Mouse (Mus musculus) G1E (cell line): ENCODE measurements around the gene Uck2. TPM values are rescaled to one million over a fixed set of nuclear protein-coding genes. Genes with fewer than 3 reads are reported as not detected.

Source experiments
- ATAC-seq: 2 replicates; pipeline ENCODE4 v1.8.0; 2016; ENCODE audit warnings: mild to moderate bottlenecking; ENCODE audit not compliant: insufficient number of reproducible peaks, poor library complexity, low FRiP score, severe bottlenecking; ENCODE audit errors: extremely low read depth
- DNase-seq: peaks from one replicate; pipeline ENCODE4 v3.0.0; 2012; ENCODE audit warnings: low spot score
- H3K27me3 ChIP-seq: 2 replicates; pipeline ENCODE4 v1.6.1; 2012; ENCODE audit warnings: mild to moderate bottlenecking, low read length, inconsistent platforms; ENCODE audit not compliant: insufficient read depth
- H3K36me3 ChIP-seq: replicated peaks from 2 replicates; pipeline ENCODE3; 2012; ENCODE audit warnings: mild to moderate bottlenecking, inconsistent platforms
- H3K4me1 ChIP-seq: 2 replicates; pipeline ENCODE4 v1.6.1; 2012; ENCODE audit warnings: low read depth, low read length, inconsistent platforms, mixed read lengths; ENCODE audit not compliant: insufficient read depth
- H3K4me3 ChIP-seq: 2 replicates; pipeline ENCODE4 v1.5.1; 2012; ENCODE audit warnings: low read depth, mild to moderate bottlenecking, inconsistent platforms, low read length, moderate library complexity, mixed read lengths
- H3K9me3 ChIP-seq: replicated peaks from 2 replicates; pipeline ENCODE4 v1.6.1; 2012; ENCODE audit warnings: inconsistent platforms
- CTCF ChIP-seq: IDR thresholded peaks from 2 replicates; pipeline ENCODE4 v1.5.1; 2012; ENCODE audit warnings: low read depth, low read length, inconsistent platforms, mixed read lengths
- GATA1 ChIP-seq: IDR thresholded peaks from 2 replicates; pipeline ENCODE4 v1.6.1; 2012; ENCODE audit warnings: borderline replicate concordance, low read length, inconsistent platforms, mixed read lengths
- GATA2 ChIP-seq: IDR thresholded peaks from 2 replicates; pipeline ENCODE4 v1.6.1; 2012; ENCODE audit warnings: low read depth, low read length, inconsistent platforms, borderline replicate concordance
- POLR2AphosphoS5 ChIP-seq: IDR thresholded peaks from 2 replicates; pipeline ENCODE4 v1.6.1; 2012; ENCODE audit warnings: low read depth, low read length, inconsistent platforms; ENCODE audit not compliant: insufficient replicate concordance
- TAL1 ChIP-seq: conservative IDR thresholded peaks from 2 replicates; pipeline ENCODE4 v1.6.1; 2012; ENCODE audit warnings: low read depth, low read length, inconsistent platforms, mixed read lengths
- polyA plus RNA-seq: library from polyadenylated mRNA; stranded (reverse); fragments of >175 nt; gene quantifications from 2 replicates; pipeline ENCODE4 v1.2.3, GENCODE M21; 2012
- total RNA-seq, 2 experiments: library from RNA; stranded (forward) in 1 of 2; stranded (reverse) in 1 of 2; fragments of 200-1000 nt in 1 of 2; fragments of >200 nt in 1 of 2; fragmentation: Nextera tagmentation in 1 of 2; gene quantifications; 2 replicates each; pipeline ENCODE4 v1.2.3; 2014 to 2017

The Uck2 gene
- total and polyA plus RNA-seq, 3 experiments = 249 to 555 (median 465) TPM

DNA sequence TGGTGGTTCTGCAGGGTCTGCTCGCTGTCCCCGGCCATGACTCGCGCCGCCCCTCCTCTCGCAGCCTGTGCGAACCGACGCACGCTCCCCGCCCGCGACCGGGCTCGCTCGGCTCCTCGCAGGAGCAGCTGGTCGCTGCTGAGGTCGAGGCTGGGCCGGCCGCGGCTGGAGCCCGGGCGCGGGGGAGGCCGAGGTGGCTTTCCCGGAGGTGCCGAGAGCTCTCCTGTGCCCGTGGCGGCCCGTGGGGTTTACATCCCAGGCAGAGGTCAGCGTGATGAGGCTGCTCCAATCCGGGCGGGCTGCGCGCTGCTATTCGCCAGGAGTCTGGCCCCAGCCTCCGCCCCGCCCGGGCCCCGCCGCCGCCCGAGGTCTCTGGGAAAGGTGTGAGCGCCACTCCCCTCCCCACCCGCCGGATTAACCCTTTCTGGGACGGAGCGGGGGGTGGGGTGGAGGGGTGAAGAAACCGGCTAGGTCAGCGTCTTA lies 242 bp downstream of the Uck2 start:
- H3K9me3 ChIP-seq = no peaks in the 10 kb centered on the region
- ATAC-seq (peak; percentile 57), DNase-seq (peak; percentile 83)
- H3K4me3 ChIP-seq = peak overlapping the region; percentile 99
- H3K27me3 ChIP-seq = no peaks in the 10 kb centered on the region
- TF ChIP-seq GATA2 (no peak), CTCF (no peak), GATA1 (no peak), POLR2AphosphoS5 (no peak), TAL1 (no peak)
- H3K4me1 ChIP-seq = peaks cover 69% of the 10 kb centered on the region
- peaks cover 26% of the 10 kb centered on the region for H3K36me3 ChIP-seq

GRCm38 (mm10) chr1:167284258-167284836 lies 773 bp downstream of the Uck2 start:
- Histone ChIP-seq H3K9me3 (no peaks in the 10 kb centered on the region), H3K4me1 (peaks cover 67% of the 10 kb centered on the region), H3K36me3 (peaks cover 29% of the 10 kb centered on the region), H3K27me3 (no peaks in the 10 kb centered on the region), H3K4me3 (peak overlapping the region; percentile 99)
- DNase-seq = peak; percentile 55
- no peak for ATAC-seq
- TF ChIP-seq POLR2AphosphoS5 = no peak
- no peak for TF ChIP-seq CTCF
- no peak for TF ChIP-seq GATA1
- TF ChIP-seq TAL1 = no peak
- no peak for TF ChIP-seq GATA2

- Histone ChIP-seq H3K27me3 (no peaks in the 10 kb centered on the region), H3K4me3 (peak overlapping the region; percentile 99), H3K4me1 (peaks cover 69% of the 10 kb centered on the region), H3K36me3 (peaks cover 36% of the 10 kb centered on the region), H3K9me3 (no peaks in the 10 kb centered on the region)
- no peak for DNase-seq
- no peak for TF ChIP-seq TAL1
- no peak for TF ChIP-seq POLR2AphosphoS5
- TF ChIP-seq GATA1 = no peak
- ATAC-seq = peak; percentile 17; the same call in 1 of the 2 replicates
These were observed 1.5 kb downstream of the Uck2 start for GRCm38 (mm10) chr1:167283441-167284257.

DNA sequence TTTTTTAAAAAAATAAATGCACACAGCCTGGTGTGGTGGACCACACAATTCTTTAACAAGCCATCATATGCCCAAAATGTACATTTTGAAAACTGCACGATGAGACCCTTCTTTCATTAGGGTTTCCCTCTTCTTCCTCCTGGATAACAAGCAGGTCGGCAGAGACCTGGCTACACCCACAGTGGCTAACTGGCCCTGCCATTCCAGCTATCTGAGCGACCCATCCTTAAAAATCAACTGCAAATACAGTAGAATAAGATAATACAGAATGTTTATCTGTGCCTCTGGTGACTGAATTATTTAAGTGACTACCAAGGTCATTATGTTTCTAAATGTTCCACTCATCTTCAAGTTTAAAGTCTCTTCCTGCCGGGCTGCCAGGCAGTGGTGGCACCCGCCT lies 2.4 kb downstream of the Uck2 start:
- peaks cover 41% of the 10 kb centered on the region for H3K36me3 ChIP-seq
- ATAC-seq (no peak), DNase-seq (no peak)
- no peaks in the 10 kb centered on the region for H3K27me3 ChIP-seq
- no peaks in the 10 kb centered on the region for H3K9me3 ChIP-seq
- H3K4me3 ChIP-seq = peak overlapping the region; percentile 99
- peaks cover 68% of the 10 kb centered on the region for H3K4me1 ChIP-seq
- TF ChIP-seq GATA2 (no peak), CTCF (no peak), TAL1 (no peak), GATA1 (no peak), POLR2AphosphoS5 (no peak)

DNA sequence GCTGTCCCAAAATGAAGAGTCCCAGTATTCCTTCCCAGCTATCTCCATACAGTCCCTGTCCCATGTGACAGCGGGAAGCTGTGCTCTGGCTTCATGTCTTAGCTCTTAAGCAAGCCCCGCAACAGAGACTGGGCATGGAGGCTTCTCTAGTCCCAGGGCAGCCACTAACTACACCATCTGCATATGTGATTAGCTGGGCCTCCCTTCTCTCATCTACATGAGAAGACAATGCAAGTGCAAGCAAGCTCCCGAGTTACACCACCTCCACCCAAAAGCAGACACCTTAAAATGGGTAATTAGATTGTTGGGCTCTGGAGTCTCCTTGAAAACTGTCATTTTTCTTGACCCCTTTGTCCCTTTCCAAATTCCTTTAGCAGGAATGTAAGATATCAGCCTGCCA lies 3.0 kb downstream of the Uck2 start:
- no peaks in the 10 kb centered on the region for H3K27me3 ChIP-seq
- ATAC-seq (no peak), DNase-seq (no peak)
- H3K9me3 ChIP-seq = no peaks in the 10 kb centered on the region
- no peak for TF ChIP-seq POLR2AphosphoS5
- TF ChIP-seq CTCF = no peak
- TF ChIP-seq GATA2 = no peak
- H3K4me1 ChIP-seq = peaks cover 65% of the 10 kb centered on the region
- H3K4me3 ChIP-seq = peak overlapping the region; percentile 36; the same call in 1 of the 2 replicates
- peaks cover 44% of the 10 kb centered on the region for H3K36me3 ChIP-seq

GRCm38 (mm10) chr1:167280061-167280460 lies 5.1 kb downstream of the Uck2 start:
- peak overlapping the region; percentile 41; the same call in 1 of the 2 replicates for H3K4me3 ChIP-seq

More at GRCm38 (mm10) chr1:167280061-167280460, 5.1 kb downstream of the Uck2 start:
- H3K27me3 ChIP-seq = no peaks in the 10 kb centered on the region
- ATAC-seq (no peak), DNase-seq (no peak)
- peaks cover 54% of the 10 kb centered on the region for H3K36me3 ChIP-seq
- TF ChIP-seq GATA2 (no peak), GATA1 (no peak), TAL1 (no peak)
- peaks cover 70% of the 10 kb centered on the region for H3K4me1 ChIP-seq
- H3K9me3 ChIP-seq = no peaks in the 10 kb centered on the region
